Mouse (Mus musculus) CD4-positive, CD25-positive, alpha-beta regulatory T cell, adult 2 months (primary cell): ENCODE data around the gene Ankrd13d.

ENCODE experiments used
- DNase-seq: peaks from one replicate; pipeline ENCODE4 v3.0.0-alpha.2; 2012; ENCODE audit warnings: low read depth, low spot score

Ankrd13d gene

GRCm38 (mm10) chr19:4227894-4228678 lies 54.9 kb downstream of the Ankrd13d start:
- peak; percentile 87 for DNase-seq

- peak; percentile 65 for DNase-seq
Observed at GRCm38 (mm10) chr19:4227446-4227845, 55.5 kb downstream of the Ankrd13d start.

GRCm38 (mm10) chr19:4226779-4227178 lies 56.2 kb downstream of the Ankrd13d start:
- no peak for DNase-seq

- no peak for DNase-seq
Observed at GRCm38 (mm10) chr19:4222165-4222564, 60.8 kb downstream of the Ankrd13d start.

GRCm38 (mm10) chr19:4220957-4221743 lies 61.8 kb downstream of the Ankrd13d start:
- DNase-seq = peak; percentile 41

GRCm38 (mm10) chr19:4220416-4220815 lies 62.5 kb downstream of the Ankrd13d start:
- DNase-seq = no peak
